Mouse (Mus musculus): ENCODE measurements around the gene Kdm6b. TPM values are rescaled to one million over a fixed set of nuclear protein-coding genes. Genes with fewer than 3 reads are reported as not detected.
A peak's percentile ranks its signal among the peaks of the same experiment; 100 is the strongest.

Gene Kdm6b
- polyA plus RNA-seq, 1 experiment from 2014 or later: 4.8 TPM

GRCm38 (mm10) chr11:69431829-69432639 is 18.6 kb upstream of the Kdm6b start:
- WGBS (ENCODE audit: insufficient replicate concordance): 28% methylated on average over 11 of the region's 11 CpGs
- Histone ChIP-seq H3K4me2 (no peak overlapping the region), H3K27me3 (no peaks in the 10 kb centered on the region), H3K9ac (no peak overlapping the region), H3K4me1 (replicated peaks) (peaks cover 12% of the 10 kb centered on the region), H3K4me3 (replicated peaks) (no peak overlapping the region), H3K36me3 (no peaks in the 10 kb centered on the region), H3K9me3 (replicated peaks) (no peaks in the 10 kb centered on the region), H3K27ac (no peak overlapping the region)
- ATAC-seq (ENCODE audit: low read depth) (0 out of 2 replicates have a peak, but pooled peaks have one; percentile 59), DNase-seq (peak; percentile 48)

GRCm38 (mm10) chr11:69430631-69431030 is 17.2 kb upstream of the Kdm6b start:
- Histone ChIP-seq H3K4me2 (no peak overlapping the region), H3K4me3 (replicated peaks) (no peak overlapping the region), H3K4me1 (replicated peaks) (peaks cover 22% of the 10 kb centered on the region), H3K27me3 (no peaks in the 10 kb centered on the region), H3K27ac (no peak overlapping the region), H3K36me3 (no peaks in the 10 kb centered on the region), H3K9ac (no peak overlapping the region), H3K9me3 (replicated peaks) (no peaks in the 10 kb centered on the region)
- DNase-seq: no peak
- no peak for ATAC-seq (ENCODE audit: low read depth)
- 82% methylated on average over 15 of the region's 15 CpGs for WGBS (ENCODE audit: insufficient replicate concordance)

GRCm38 (mm10) chr11:69429313-69429712 is 15.8 kb upstream of the Kdm6b start:
- no peak overlapping the region for H3K9ac ChIP-seq
- no peak for DNase-seq
- H3K36me3 ChIP-seq: no peaks in the 10 kb centered on the region
- 22% methylated on average over 2 of the region's 2 CpGs for WGBS (ENCODE audit: insufficient replicate concordance)
- H3K4me2 ChIP-seq: no peak overlapping the region
- H3K4me1 ChIP-seq (replicated peaks): peaks cover 23% of the 10 kb centered on the region
- H3K9me3 ChIP-seq (replicated peaks): no peaks in the 10 kb centered on the region
- no peak for ATAC-seq (ENCODE audit: low read depth)
- no peak overlapping the region for H3K27ac ChIP-seq
- no peak overlapping the region for H3K4me3 ChIP-seq (replicated peaks)
- no peaks in the 10 kb centered on the region for H3K27me3 ChIP-seq

- peak; percentile 60 for DNase-seq
- Histone ChIP-seq H3K36me3 (no peaks in the 10 kb centered on the region), H3K4me3 (replicated peaks) (no peak overlapping the region), H3K4me2 (no peak overlapping the region), H3K4me1 (replicated peaks) (peaks cover 28% of the 10 kb centered on the region), H3K9ac (no peak overlapping the region), H3K27ac (no peak overlapping the region), H3K9me3 (replicated peaks) (no peaks in the 10 kb centered on the region), H3K27me3 (no peaks in the 10 kb centered on the region)
- ATAC-seq (ENCODE audit: low read depth): 0 out of 2 replicates have a peak, but pooled peaks have one; percentile 27
- WGBS (ENCODE audit: insufficient replicate concordance): 20% methylated on average over 4 of the region's 4 CpGs
Observed at GRCm38 (mm10) chr11:69428751-69429150, 15.3 kb upstream of the Kdm6b start.

- H3K27ac ChIP-seq: no peak overlapping the region
- 0 out of 2 replicates have a peak overlapping the region, but pooled peaks have one; percentile 3 for H3K9ac ChIP-seq
Observed at GRCm38 (mm10) chr11:69426246-69426645, 12.8 kb upstream of the Kdm6b start.

GRCm38 (mm10) chr11:69423885-69424284 is 10.4 kb upstream of the Kdm6b start:
- Histone ChIP-seq H3K27ac (no peak overlapping the region), H3K4me1 (replicated peaks) (peaks cover 52% of the 10 kb centered on the region), H3K4me2 (no peak overlapping the region), H3K4me3 (replicated peaks) (no peak overlapping the region), H3K36me3 (no peaks in the 10 kb centered on the region), H3K9me3 (replicated peaks) (no peaks in the 10 kb centered on the region), H3K27me3 (peaks cover 28% of the 10 kb centered on the region), H3K9ac (no peak overlapping the region)
- DNase-seq (no peak), ATAC-seq (ENCODE audit: low read depth) (no peak)
- WGBS (ENCODE audit: insufficient replicate concordance): 26% methylated on average over 6 of the region's 6 CpGs

More at GRCm38 (mm10) chr11:69426246-69426645, 12.8 kb upstream of the Kdm6b start:
- DNase-seq (no peak), ATAC-seq (ENCODE audit: low read depth) (peak; percentile 49; the same call in 1 of the 2 replicates)
- no peak overlapping the region for H3K4me2 ChIP-seq
- H3K27me3 ChIP-seq: peaks cover 19% of the 10 kb centered on the region
- H3K9me3 ChIP-seq (replicated peaks): no peaks in the 10 kb centered on the region
- H3K36me3 ChIP-seq: no peaks in the 10 kb centered on the region
- H3K4me3 ChIP-seq (replicated peaks): no peak overlapping the region
- peaks cover 35% of the 10 kb centered on the region for H3K4me1 ChIP-seq (replicated peaks)
- 22% methylated on average over 2 of the region's 2 CpGs for WGBS (ENCODE audit: insufficient replicate concordance)

- ATAC-seq (ENCODE audit: low read depth) (no peak), DNase-seq (no peak)
- no peaks in the 10 kb centered on the region for H3K9me3 ChIP-seq (replicated peaks)
- no peak overlapping the region for H3K9ac ChIP-seq
- H3K27ac ChIP-seq: no peak overlapping the region
- 73% methylated on average over 10 of the region's 10 CpGs for WGBS (ENCODE audit: insufficient replicate concordance)
- H3K4me1 ChIP-seq (replicated peaks): peaks cover 57% of the 10 kb centered on the region
- H3K27me3 ChIP-seq: peaks cover 36% of the 10 kb centered on the region
- no peaks in the 10 kb centered on the region for H3K36me3 ChIP-seq
- no peak overlapping the region for H3K4me3 ChIP-seq (replicated peaks)
- no peak overlapping the region for H3K4me2 ChIP-seq
Observed at GRCm38 (mm10) chr11:69422842-69423241, 9.4 kb upstream of the Kdm6b start.

- Histone ChIP-seq H3K4me1 (replicated peaks) (peaks cover 67% of the 10 kb centered on the region), H3K4me3 (replicated peaks) (peak overlapping the region; percentile 61)
Observed at GRCm38 (mm10) chr11:69421131-69421977, 7.9 kb upstream of the Kdm6b start.

GRCm38 (mm10) chr11:69420554-69421000 is 7.1 kb upstream of the Kdm6b start:
- no peak for ATAC-seq (ENCODE audit: low read depth)
- Histone ChIP-seq H3K9me3 (replicated peaks) (no peaks in the 10 kb centered on the region), H3K4me1 (replicated peaks) (peaks cover 65% of the 10 kb centered on the region), H3K27me3 (peaks cover 51% of the 10 kb centered on the region), H3K27ac (no peak overlapping the region), H3K4me2 (peak overlapping the region; percentile 95), H3K4me3 (replicated peaks) (peak overlapping the region; percentile 61), H3K9ac (no peak overlapping the region; the same call in 1 of the 2 replicates), H3K36me3 (no peaks in the 10 kb centered on the region)
- WGBS (ENCODE audit: insufficient replicate concordance): 14% methylated on average over 10 of the region's 10 CpGs
- DNase-seq: no peak

More at GRCm38 (mm10) chr11:69421131-69421977, 7.9 kb upstream of the Kdm6b start:
- WGBS (ENCODE audit: insufficient replicate concordance): 30% methylated on average over 25 of the region's 25 CpGs
- H3K9me3 ChIP-seq (replicated peaks): no peaks in the 10 kb centered on the region
- no peaks in the 10 kb centered on the region for H3K36me3 ChIP-seq
- no peak overlapping the region for H3K9ac ChIP-seq
- no peak for ATAC-seq (ENCODE audit: low read depth)
- H3K4me2 ChIP-seq: peak overlapping the region; percentile 95
- no peak overlapping the region for H3K27ac ChIP-seq
- no peak for DNase-seq
- peaks cover 49% of the 10 kb centered on the region for H3K27me3 ChIP-seq

- peak overlapping the region; percentile 95 for H3K4me2 ChIP-seq
- peaks cover 55% of the 10 kb centered on the region for H3K27me3 ChIP-seq
- peak overlapping the region; percentile 81 for H3K27ac ChIP-seq
- peak; percentile 59 for ATAC-seq (ENCODE audit: low read depth)
- H3K9ac ChIP-seq: peak overlapping the region; percentile 65
- peak; percentile 70 for DNase-seq
- no peaks in the 10 kb centered on the region for H3K36me3 ChIP-seq
- peaks cover 71% of the 10 kb centered on the region for H3K4me1 ChIP-seq (replicated peaks)
- H3K4me3 ChIP-seq (replicated peaks): peak overlapping the region; percentile 61
- WGBS (ENCODE audit: insufficient replicate concordance): 1% methylated on average over 31 of the region's 31 CpGs
- no peaks in the 10 kb centered on the region for H3K9me3 ChIP-seq (replicated peaks)
Observed at GRCm38 (mm10) chr11:69419813-69420553, 6.5 kb upstream of the Kdm6b start.

All from liver, embryonic 13.5 days (tissue).